ENCODE assay signal across 9 mouse cellular contexts in the genomic region with DNA sequence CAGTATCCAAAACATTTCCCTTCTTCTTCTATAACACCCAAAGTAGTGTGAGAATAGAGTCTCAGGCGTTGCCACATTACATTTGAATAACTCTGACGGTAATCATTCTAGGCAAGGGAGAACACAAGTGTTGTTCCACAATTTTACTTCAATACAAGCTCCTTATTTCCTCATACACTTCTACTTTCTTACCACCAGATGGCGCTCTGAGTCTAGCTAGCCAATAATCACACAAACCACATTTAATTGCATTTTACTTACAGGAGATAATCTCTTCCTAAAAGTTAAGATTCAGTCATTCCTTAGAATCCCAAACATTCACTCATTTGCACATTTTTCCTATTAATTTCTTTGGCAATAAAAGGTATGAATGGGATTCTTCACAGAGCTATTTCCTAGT.
A peak's percentile ranks its signal among the peaks of the same experiment; 100 is the strongest.
DNase-seq lines count a peak whose midpoint lies in the region; ATAC-seq and TF ChIP-seq lines count a peak whose summit lies in the region.
"Had no signal": no experiment of that assay in that cellular context is flagged by ENCODE, and none has a peak within 500 bp of the region (broad histone marks: within the 10 kb centered on the region; RNA-seq: fewer than 3 reads in every experiment).

No protein-coding gene starts in this region.

- no peak overlapping the region for H3K4me2 ChIP-seq in forebrain, postnatal 0 days (ENCODE audit: low read depth)
- no peak overlapping the region for H3K4me2 ChIP-seq in limb, embryonic 13.5 days (replicated peaks)
- H3K4me2 ChIP-seq in limb, embryonic 14.5 days (replicated peaks; ENCODE audit: low read depth, low read length, severe bottlenecking), result no peak overlapping the region

- 0 out of 2 replicates have a peak, but pooled peaks have one; percentile 12 for ATAC-seq in forebrain, postnatal 0 days
- 0 out of 2 replicates have a peak, but pooled peaks have one; percentile 20 for ATAC-seq in limb, embryonic 13.5 days (ENCODE audit: low FRiP score, low read depth)
- ATAC-seq in limb, embryonic 14.5 days (ENCODE audit: low FRiP score, low read depth), result no peak

- H3K4me3 ChIP-seq in forebrain, postnatal 0 days (ENCODE audit: low read depth, low read length), result no peak overlapping the region
- H3K4me3 ChIP-seq in forebrain, embryonic 10.5 days, result no peak overlapping the region
- H3K4me3 ChIP-seq in limb, embryonic 13.5 days, result no peak overlapping the region
- no peak overlapping the region for H3K4me3 ChIP-seq in limb, embryonic 10.5 days
- no peak overlapping the region for H3K4me3 ChIP-seq in limb, embryonic 14.5 days (replicated peaks; ENCODE audit: low read length)
- no peak overlapping the region for H3K4me3 ChIP-seq in cerebellum, adult 2 months (replicated peaks; ENCODE audit: insufficient read depth, low read depth, low read length)

- no peak for TF ChIP-seq POLR2A in limb, embryonic 14.5 days (IDR thresholded peaks at IDR 0.05; ENCODE audit: borderline replicate concordance, extremely low read depth, insufficient read depth, insufficient read length)
- TF ChIP-seq POLR2A in cerebellum, adult 2 months (IDR thresholded peaks at IDR 0.05; ENCODE audit: borderline replicate concordance, insufficient read depth, low read length), result no peak

- no peaks in the 10 kb centered on the region for H3K9me3 ChIP-seq in forebrain, postnatal 0 days (ENCODE audit: low read length)
- H3K9me3 ChIP-seq in forebrain, embryonic 10.5 days, result no peaks in the 10 kb centered on the region
- H3K9me3 ChIP-seq in limb, embryonic 13.5 days, result no peaks in the 10 kb centered on the region
- no peaks in the 10 kb centered on the region for H3K9me3 ChIP-seq in limb, embryonic 10.5 days (replicated peaks)
- H3K9me3 ChIP-seq in limb, embryonic 14.5 days (ENCODE audit: control insufficient read depth, low read length), result no peaks in the 10 kb centered on the region

- H3K27ac ChIP-seq in forebrain, postnatal 0 days (ENCODE audit: low read depth, low read length), result no peak overlapping the region
- H3K27ac ChIP-seq in forebrain, embryonic 10.5 days, result no peak overlapping the region
- no peak overlapping the region for H3K27ac ChIP-seq in limb, embryonic 13.5 days
- H3K27ac ChIP-seq in limb, embryonic 10.5 days, result no peak overlapping the region
- no peak overlapping the region for H3K27ac ChIP-seq in limb, embryonic 14.5 days (replicated peaks; ENCODE audit: low read depth, low read length)
- no peak overlapping the region for H3K27ac ChIP-seq in cerebellum, adult 2 months (ENCODE audit: insufficient read depth, low read length)

- peak; percentile 83 for DNase-seq in forebrain, postnatal 0 days
- no peak for DNase-seq in forebrain, embryonic 10.5 days (ENCODE audit: extremely low spot score, low spot score)
- no peak for DNase-seq in limb, embryonic 10.5 days (ENCODE audit: low spot score)
- peak; percentile 10 for DNase-seq in NIH3T3 (ENCODE audit: low read depth)
- DNase-seq in limb, embryonic 14.5 days (ENCODE audit: low spot score), result peak; percentile 11
- DNase-seq in cerebellum, adult 2 months, result no peak
- DNase-seq in thymus, postnatal 25 days, result no peak
- DNase-seq: cerebellum, adult 11-12 months had no signal

- H3K4me1 ChIP-seq in forebrain, postnatal 0 days (ENCODE audit: insufficient read depth), result peaks cover 5% of the 10 kb centered on the region
- H3K4me1 ChIP-seq in forebrain, embryonic 10.5 days, result peaks cover 10% of the 10 kb centered on the region
- peaks cover 12% of the 10 kb centered on the region; the same call in 1 of the 2 replicates for H3K4me1 ChIP-seq in limb, embryonic 13.5 days
- H3K4me1 ChIP-seq in limb, embryonic 10.5 days, result no peaks in the 10 kb centered on the region
- H3K4me1 ChIP-seq in limb, embryonic 14.5 days (ENCODE audit: control insufficient read depth, insufficient read depth, low read length), result peaks cover 5% of the 10 kb centered on the region; the same call in 1 of the 2 replicates
- no peaks in the 10 kb centered on the region; the same call in 1 of the 2 replicates for H3K4me1 ChIP-seq in cerebellum, adult 2 months (ENCODE audit: control insufficient read depth, insufficient read depth, low read length)

- no peaks in the 10 kb centered on the region for H3K27me3 ChIP-seq in forebrain, postnatal 0 days (ENCODE audit: insufficient read depth, low read length)
- H3K27me3 ChIP-seq in forebrain, embryonic 10.5 days (ENCODE audit: poor library complexity, severe bottlenecking), result no peaks in the 10 kb centered on the region
- H3K27me3 ChIP-seq in limb, embryonic 13.5 days, result no peaks in the 10 kb centered on the region
- no peaks in the 10 kb centered on the region for H3K27me3 ChIP-seq in limb, embryonic 10.5 days (ENCODE audit: low read depth, poor library complexity, severe bottlenecking)
- H3K27me3 ChIP-seq in limb, embryonic 14.5 days (ENCODE audit: control insufficient read depth, insufficient read depth, low read length), result no peaks in the 10 kb centered on the region
- H3K27me3 ChIP-seq in cerebellum, adult 2 months (ENCODE audit: control insufficient read depth, insufficient read depth, low read length), result no peaks in the 10 kb centered on the region

- H3K36me3 ChIP-seq in forebrain, postnatal 0 days (ENCODE audit: insufficient read depth), result no peaks in the 10 kb centered on the region
- H3K36me3 ChIP-seq in forebrain, embryonic 10.5 days (replicated peaks), result no peaks in the 10 kb centered on the region
- no peaks in the 10 kb centered on the region for H3K36me3 ChIP-seq in limb, embryonic 13.5 days
- no peaks in the 10 kb centered on the region for H3K36me3 ChIP-seq in limb, embryonic 10.5 days
- H3K36me3 ChIP-seq in limb, embryonic 14.5 days (ENCODE audit: control insufficient read depth, insufficient read depth, low read length), result no peaks in the 10 kb centered on the region

- no peak overlapping the region for H3K9ac ChIP-seq in forebrain, postnatal 0 days
- no peak overlapping the region for H3K9ac ChIP-seq in limb, embryonic 13.5 days
- no peak overlapping the region for H3K9ac ChIP-seq in limb, embryonic 14.5 days (ENCODE audit: low read depth, low read length, severe bottlenecking)

- 1% methylated on average over 3 of the region's 3 CpGs for whole genome bisulfite sequencing in forebrain, postnatal 0 days
- 3% methylated on average over 3 of the region's 3 CpGs for WGBS in forebrain, embryonic 10.5 days
- 5% methylated on average over 3 of the region's 3 CpGs for WGBS in limb, embryonic 13.5 days
- WGBS in limb, embryonic 10.5 days, result 7% methylated on average over 3 of the region's 3 CpGs
- 9% methylated on average over 3 of the region's 3 CpGs for WGBS in limb, embryonic 14.5 days
- 3% methylated on average over 3 of the region's 3 CpGs for WGBS in cerebellum, adult 2 months

- peak; percentile 94 for TF ChIP-seq CTCF in forebrain, postnatal 0 days (IDR thresholded peaks at IDR 0.05; ENCODE audit: low read depth)
- TF ChIP-seq CTCF in cerebellum, adult 2 months (IDR thresholded peaks at IDR 0.05; ENCODE audit: borderline replicate concordance, insufficient read depth, low read depth, low read length), result no peak

Comparison
In these comparisons a context has a peak if more than half of its experiments do, and no peak if none do; other contexts are left out.
1. DNase-seq: peak in forebrain, postnatal 0 days (single experiment), NIH3T3 (single experiment) and limb, embryonic 14.5 days (single experiment); none in forebrain, embryonic 10.5 days (single experiment), limb, embryonic 10.5 days (single experiment), cerebellum, adult 2 months (0 of 2) and thymus, postnatal 25 days (single experiment).